Mouse (Mus musculus): ENCODE measurements around the gene Tnfsfm13. TPM values are rescaled to one million over a fixed set of nuclear protein-coding genes. Genes with fewer than 3 reads are reported as not detected.

The Tnfsfm13 gene
- polyA plus RNA-seq, 1 experiment from 2014 or later, result 0.60 TPM

DNA sequence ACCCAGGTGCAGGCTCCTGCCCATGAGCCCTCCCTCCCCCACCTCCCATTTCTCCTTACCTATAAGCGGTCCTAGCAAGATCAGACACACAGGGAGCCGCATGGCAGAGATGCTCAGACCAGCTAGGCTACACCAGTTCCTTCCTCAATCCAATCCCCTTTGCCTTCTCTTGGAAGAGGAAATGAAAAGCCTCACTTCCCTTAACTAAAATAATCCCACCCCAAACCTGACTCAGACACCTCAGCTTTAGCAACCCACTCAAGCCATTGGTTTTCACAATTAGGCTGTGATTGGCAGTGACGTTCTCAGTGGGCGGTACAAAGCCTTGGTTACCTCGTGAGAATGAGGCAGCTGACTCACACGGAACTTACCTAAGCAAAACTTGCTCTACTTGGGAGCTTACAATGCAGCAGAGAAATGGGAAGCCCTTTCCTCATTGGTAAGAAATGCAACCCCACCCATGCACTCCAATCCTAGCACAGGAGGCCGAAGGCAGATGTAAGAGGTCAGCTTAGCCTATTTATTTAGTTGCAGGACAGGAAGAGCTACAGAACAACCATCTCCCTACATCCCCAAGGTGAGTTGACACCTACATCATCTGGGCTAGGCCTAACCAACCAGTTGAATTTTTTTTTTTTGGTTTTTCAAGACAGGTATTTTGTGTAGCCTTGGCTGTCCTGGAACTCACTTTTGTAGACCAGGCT, 29.8 kb downstream of the Tnfsfm13 start, which contains the start of gene Cd68:
TSS of gene Cd68 (minus strand) at position 193 of the 704 bp plus-strand sequence.
- 35% methylated on average over 7 of the region's 7 CpGs for WGBS
- no peaks in the 10 kb centered on the region for H3K27me3 ChIP-seq (ENCODE audit: control insufficient read depth, insufficient read depth, low read length)
- peaks cover 40% of the 10 kb centered on the region for H3K36me3 ChIP-seq (ENCODE audit: control insufficient read depth, insufficient read depth, low read length)
- ATAC-seq (replicated peaks; ENCODE audit: low FRiP score) (no peak), DNase-seq (ENCODE audit: low spot score) (no peak)
- H3K4me2 ChIP-seq (ENCODE audit: low read depth, low read length, severe bottlenecking), result peak within 1 kb of the TSS; percentile 12; the same call in 1 of the 2 replicates
- no peak within 1 kb of the TSS for H3K27ac ChIP-seq (ENCODE audit: low read depth, low read length)
- no peaks in the 10 kb centered on the region for H3K9me3 ChIP-seq (ENCODE audit: control insufficient read depth, low read length)
- no peak within 1 kb of the TSS for H3K4me3 ChIP-seq (ENCODE audit: low read depth, low read length)
- H3K4me1 ChIP-seq (replicated peaks; ENCODE audit: control insufficient read depth, insufficient read depth, low read length), result peaks cover 17% of the 10 kb centered on the region; the same call in 1 of the 2 replicates
- no peak within 1 kb of the TSS for H3K9ac ChIP-seq (ENCODE audit: low read length)

DNA sequence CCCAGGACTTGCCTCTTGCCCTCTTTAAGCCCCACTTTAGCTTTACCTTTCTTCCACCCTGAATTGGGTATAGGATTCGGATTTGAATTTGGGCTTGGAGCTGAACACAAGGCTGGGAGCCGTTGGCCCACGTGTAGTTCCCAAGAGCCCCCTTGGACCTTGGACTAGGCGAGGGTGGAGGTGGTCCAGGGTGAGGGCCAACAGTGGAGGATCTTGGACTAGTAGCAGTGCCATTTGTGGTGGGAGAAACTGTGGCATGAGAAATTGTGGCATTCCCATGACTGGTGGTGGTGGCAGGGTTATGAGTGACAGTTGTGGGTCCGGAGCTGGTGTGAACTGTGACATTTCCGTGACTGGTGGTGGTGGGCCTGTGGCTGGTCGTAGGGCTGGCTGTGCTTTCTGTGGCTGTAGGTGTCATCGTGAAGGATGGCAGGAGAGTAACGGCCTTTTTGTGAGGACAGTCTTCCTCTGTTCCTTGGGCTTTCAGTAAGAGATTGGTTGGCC, 30.4 kb downstream of the Tnfsfm13 start:
- WGBS, result 80% methylated on average over 9 of the region's 9 CpGs
- H3K27me3 ChIP-seq (ENCODE audit: control insufficient read depth, insufficient read depth, low read length), result no peaks in the 10 kb centered on the region
- H3K9ac ChIP-seq (ENCODE audit: low read length), result no peak overlapping the region
- H3K36me3 ChIP-seq (ENCODE audit: control insufficient read depth, insufficient read depth, low read length), result peaks cover 40% of the 10 kb centered on the region
- no peaks in the 10 kb centered on the region for H3K9me3 ChIP-seq (ENCODE audit: control insufficient read depth, low read length)
- ATAC-seq (replicated peaks; ENCODE audit: low FRiP score) (no peak), DNase-seq (ENCODE audit: low spot score) (no peak)
- H3K4me2 ChIP-seq (ENCODE audit: low read depth, low read length, severe bottlenecking), result no peak overlapping the region
- no peak overlapping the region for H3K4me3 ChIP-seq (ENCODE audit: low read depth, low read length)
- H3K4me1 ChIP-seq (replicated peaks; ENCODE audit: control insufficient read depth, insufficient read depth, low read length), result peaks cover 17% of the 10 kb centered on the region; the same call in 1 of the 2 replicates
- no peak overlapping the region for H3K27ac ChIP-seq (ENCODE audit: low read depth, low read length)

DNA sequence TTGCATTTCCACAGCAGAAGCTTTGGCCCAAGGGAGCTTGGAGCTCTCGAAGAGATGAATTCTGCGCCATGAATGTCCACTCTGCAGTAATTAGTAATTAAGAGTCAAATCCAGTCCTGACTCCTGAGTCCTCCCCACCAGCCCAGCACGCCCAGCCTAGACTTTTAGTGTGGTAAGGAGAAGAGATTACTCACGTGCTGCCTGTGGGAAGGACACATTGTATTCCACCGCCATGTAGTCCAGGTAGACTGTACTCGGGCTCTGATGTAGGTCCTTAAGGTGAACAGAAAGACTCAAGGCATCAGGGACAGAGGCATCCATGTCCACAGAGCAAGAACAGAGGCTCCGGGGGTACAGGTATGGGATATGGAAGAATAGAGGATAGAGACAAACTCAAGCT, 31.1 kb downstream of the Tnfsfm13 start:
- DNase-seq (ENCODE audit: low spot score) (no peak), ATAC-seq (replicated peaks; ENCODE audit: low FRiP score) (no peak)
- H3K27me3 ChIP-seq (ENCODE audit: control insufficient read depth, insufficient read depth, low read length), result no peaks in the 10 kb centered on the region
- H3K9ac ChIP-seq (ENCODE audit: low read length), result no peak overlapping the region
- H3K27ac ChIP-seq (ENCODE audit: low read depth, low read length), result no peak overlapping the region
- H3K4me1 ChIP-seq (replicated peaks; ENCODE audit: control insufficient read depth, insufficient read depth, low read length), result peaks cover 11% of the 10 kb centered on the region; the same call in 1 of the 2 replicates
- H3K36me3 ChIP-seq (ENCODE audit: control insufficient read depth, insufficient read depth, low read length), result peaks cover 35% of the 10 kb centered on the region
- no peak overlapping the region for H3K4me2 ChIP-seq (ENCODE audit: low read depth, low read length, severe bottlenecking)
- no peaks in the 10 kb centered on the region for H3K9me3 ChIP-seq (ENCODE audit: control insufficient read depth, low read length)
- H3K4me3 ChIP-seq (ENCODE audit: low read depth, low read length), result no peak overlapping the region
- WGBS, result 94% methylated on average over 7 of the region's 7 CpGs

DNA sequence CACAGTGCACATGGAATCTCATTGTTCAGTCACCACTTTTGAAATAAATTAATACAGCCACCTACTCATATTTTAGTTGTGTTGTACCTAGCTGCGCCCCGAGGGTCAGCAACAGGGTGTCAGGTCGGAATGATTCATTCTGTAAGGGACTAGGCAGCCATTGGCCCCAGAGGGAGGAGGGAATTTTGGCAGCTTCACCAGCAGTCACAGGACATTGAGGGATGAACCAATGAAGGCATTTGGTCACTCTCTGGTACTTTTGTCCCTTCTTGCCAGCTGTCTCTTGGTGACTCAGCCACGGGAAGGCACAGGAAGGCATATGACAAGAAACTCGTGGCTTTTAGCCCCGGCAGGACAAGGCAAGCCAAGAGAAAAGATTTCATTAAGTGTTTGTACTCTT, 32.1 kb downstream of the Tnfsfm13 start:
- no peak overlapping the region for H3K27ac ChIP-seq (ENCODE audit: low read depth, low read length)

DNA sequence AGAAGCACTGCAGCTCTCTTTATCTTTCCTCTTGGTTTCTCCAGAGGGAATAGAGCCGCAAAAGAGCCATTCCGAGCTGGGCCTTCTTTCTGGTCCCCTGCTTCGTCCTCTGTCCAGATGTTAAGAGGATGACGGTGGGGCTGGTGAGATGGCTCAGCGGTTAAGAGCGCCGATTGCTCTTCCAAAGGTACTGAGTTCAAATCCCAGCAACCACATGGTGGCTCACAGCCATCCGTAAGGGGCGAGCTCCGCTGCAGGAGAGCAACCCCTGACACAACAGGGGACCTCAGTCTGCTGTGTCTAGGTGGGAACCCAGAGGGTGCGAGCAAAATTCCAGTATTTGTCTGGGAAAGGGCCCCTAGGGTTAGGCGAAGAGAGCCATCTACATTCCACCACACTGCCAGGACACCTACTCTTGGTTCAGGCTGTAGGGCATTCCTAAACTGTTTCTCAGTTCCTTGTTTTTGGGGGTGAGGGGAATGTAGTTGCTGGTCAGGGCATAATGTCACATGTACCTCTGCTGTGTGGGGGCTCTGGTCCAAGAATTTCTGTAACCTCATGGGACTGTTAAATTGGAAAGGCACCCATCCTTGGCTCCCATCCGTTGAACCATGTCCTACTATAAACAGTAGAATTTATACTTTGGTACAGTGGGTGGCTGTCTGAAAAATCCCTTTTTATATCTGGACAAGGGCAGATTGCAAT, 32.8 kb downstream of the Tnfsfm13 start:
- peak overlapping the region; percentile 47 for H3K4me3 ChIP-seq (ENCODE audit: low read depth, low read length)
- peaks cover 23% of the 10 kb centered on the region for H3K36me3 ChIP-seq (ENCODE audit: control insufficient read depth, insufficient read depth, low read length)
- 70% methylated on average over 13 of the region's 13 CpGs for WGBS
- ATAC-seq (replicated peaks; ENCODE audit: low FRiP score) (peak; percentile 42), DNase-seq (ENCODE audit: low spot score) (no peak)
- peak overlapping the region; percentile 78 for H3K9ac ChIP-seq (ENCODE audit: low read length)
- H3K9me3 ChIP-seq (ENCODE audit: control insufficient read depth, low read length), result no peaks in the 10 kb centered on the region
- H3K4me1 ChIP-seq (replicated peaks; ENCODE audit: control insufficient read depth, insufficient read depth, low read length), result peaks cover 10% of the 10 kb centered on the region; the same call in 1 of the 2 replicates
- H3K4me2 ChIP-seq (ENCODE audit: low read depth, low read length, severe bottlenecking), result peak overlapping the region; percentile 52
- H3K27me3 ChIP-seq (ENCODE audit: control insufficient read depth, insufficient read depth, low read length), result no peaks in the 10 kb centered on the region
- H3K27ac ChIP-seq (ENCODE audit: low read depth, low read length), result peak overlapping the region; percentile 96

More for the DNA sequence above, 32.1 kb downstream of the Tnfsfm13 start:
- DNase-seq (ENCODE audit: low spot score), result no peak
- Histone ChIP-seq H3K9ac (ENCODE audit: low read length) (no peak overlapping the region), H3K27me3 (ENCODE audit: control insufficient read depth, insufficient read depth, low read length) (no peaks in the 10 kb centered on the region), H3K36me3 (ENCODE audit: control insufficient read depth, insufficient read depth, low read length) (peaks cover 26% of the 10 kb centered on the region), H3K4me2 (ENCODE audit: low read depth, low read length, severe bottlenecking) (no peak overlapping the region), H3K4me3 (ENCODE audit: low read depth, low read length) (no peak overlapping the region), H3K9me3 (ENCODE audit: control insufficient read depth, low read length) (no peaks in the 10 kb centered on the region), H3K4me1 (replicated peaks; ENCODE audit: control insufficient read depth, insufficient read depth, low read length) (peaks cover 10% of the 10 kb centered on the region; the same call in 1 of the 2 replicates)
- WGBS, result 87% methylated on average over 6 of the region's 6 CpGs
- ATAC-seq (replicated peaks; ENCODE audit: low FRiP score), result no peak

DNA sequence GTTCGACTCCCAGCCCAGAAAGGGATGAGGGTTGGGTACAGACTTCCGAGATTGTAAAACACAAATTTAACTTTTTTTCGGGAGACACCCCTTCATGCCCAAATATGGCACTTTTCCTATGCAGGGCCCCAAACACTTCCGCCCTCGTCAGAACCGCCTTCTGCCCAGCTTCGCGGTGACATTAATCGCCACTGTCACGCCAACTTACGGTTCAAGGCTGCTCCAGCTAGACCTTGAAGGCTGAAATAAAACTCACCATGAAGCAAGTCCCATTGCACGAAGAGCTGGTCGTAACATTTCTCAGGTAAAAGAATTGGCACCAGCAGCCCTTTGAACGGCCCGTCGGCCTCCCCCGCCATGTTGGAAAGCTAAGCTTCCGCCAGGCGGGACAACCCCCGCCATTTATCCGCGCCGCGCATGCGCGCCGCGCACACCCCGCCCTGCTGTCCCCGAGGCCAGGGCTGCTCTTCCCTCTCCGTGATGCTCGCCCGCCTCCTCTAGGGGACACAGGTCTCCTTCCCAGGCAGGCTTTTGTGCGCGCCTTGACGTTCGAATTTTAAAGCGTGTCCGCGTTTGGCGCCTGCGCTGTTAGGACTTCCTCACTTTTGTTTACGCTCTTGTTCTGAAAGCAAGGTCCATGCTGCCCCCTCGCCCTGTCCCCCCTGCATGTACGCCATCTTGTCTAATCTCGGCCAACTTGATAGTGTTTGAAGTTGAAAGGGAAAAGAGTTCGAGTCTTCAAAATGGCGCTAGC, 33.5 kb downstream of the Tnfsfm13 start, which contains the start of gene Mpdu1:
TSS of gene Mpdu1 (minus strand) at position 430 of the 754 bp plus-strand sequence.
- Histone ChIP-seq H3K27me3 (ENCODE audit: control insufficient read depth, insufficient read depth, low read length) (no peaks in the 10 kb centered on the region), H3K4me1 (replicated peaks; ENCODE audit: control insufficient read depth, insufficient read depth, low read length) (peaks cover 10% of the 10 kb centered on the region; the same call in 1 of the 2 replicates), H3K27ac (ENCODE audit: low read depth, low read length) (peak within 1 kb of the TSS; percentile 96), H3K9me3 (ENCODE audit: control insufficient read depth, low read length) (no peaks in the 10 kb centered on the region), H3K4me2 (ENCODE audit: low read depth, low read length, severe bottlenecking) (peak within 1 kb of the TSS; percentile 52), H3K9ac (ENCODE audit: low read length) (peak within 1 kb of the TSS; percentile 78), H3K36me3 (ENCODE audit: control insufficient read depth, insufficient read depth, low read length) (peaks cover 18% of the 10 kb centered on the region), H3K4me3 (ENCODE audit: low read depth, low read length) (peak within 1 kb of the TSS; percentile 47)
- WGBS, result under 1% methylated on average over 48 of the region's 48 CpGs
- ATAC-seq (replicated peaks; ENCODE audit: low FRiP score) (peak; percentile 95), DNase-seq (ENCODE audit: low spot score) (peak; percentile 97)

DNA sequence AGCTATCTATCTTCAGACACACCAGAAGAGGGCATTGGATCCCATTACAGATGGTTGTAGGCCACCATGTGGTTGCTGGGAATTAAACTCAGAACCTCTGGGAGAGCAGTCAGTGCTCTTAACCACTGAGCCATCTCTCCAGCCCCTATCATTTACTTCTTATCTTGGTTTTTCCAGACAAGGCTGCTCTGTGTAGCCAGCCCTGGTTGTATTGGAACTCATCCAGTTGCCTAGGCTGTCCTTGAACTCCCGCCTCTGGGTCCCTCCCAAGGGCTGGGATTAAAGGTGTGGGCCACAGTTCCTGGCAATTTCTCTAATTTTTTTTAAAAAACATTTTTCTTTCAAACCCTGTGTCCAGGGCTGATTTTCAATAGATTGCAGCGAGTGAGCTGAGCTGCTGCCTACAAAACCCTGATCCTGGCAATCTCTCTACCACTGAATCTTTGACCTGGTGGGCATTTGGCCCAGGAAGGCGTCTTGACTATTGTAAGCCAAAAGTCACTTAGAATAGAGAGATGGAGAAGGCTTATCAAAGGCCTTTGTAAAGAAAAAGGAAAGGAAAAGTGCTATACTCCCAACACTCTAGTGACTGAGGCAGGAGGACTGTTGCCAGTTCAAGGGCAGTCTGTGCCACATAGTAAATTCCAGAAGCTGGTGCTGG, 34.5 kb downstream of the Tnfsfm13 start:
- H3K9me3 ChIP-seq (ENCODE audit: control insufficient read depth, low read length), result no peaks in the 10 kb centered on the region
- no peak for ATAC-seq (replicated peaks; ENCODE audit: low FRiP score)
- peak overlapping the region; percentile 78; the same call in 1 of the 2 replicates for H3K9ac ChIP-seq (ENCODE audit: low read length)
- H3K27ac ChIP-seq (ENCODE audit: low read depth, low read length), result peak overlapping the region; percentile 96
- WGBS, result 90% methylated on average over 3 of the region's 3 CpGs
- peaks cover 15% of the 10 kb centered on the region for H3K36me3 ChIP-seq (ENCODE audit: control insufficient read depth, insufficient read depth, low read length)
- peak overlapping the region; percentile 52 for H3K4me2 ChIP-seq (ENCODE audit: low read depth, low read length, severe bottlenecking)
- DNase-seq (ENCODE audit: low spot score), result no peak
- H3K27me3 ChIP-seq (ENCODE audit: control insufficient read depth, insufficient read depth, low read length), result no peaks in the 10 kb centered on the region
- peak overlapping the region; percentile 47 for H3K4me3 ChIP-seq (ENCODE audit: low read depth, low read length)
- H3K4me1 ChIP-seq (replicated peaks; ENCODE audit: control insufficient read depth, insufficient read depth, low read length), result peaks cover 10% of the 10 kb centered on the region; the same call in 1 of the 2 replicates

Measured in forebrain, embryonic 11.5 days (tissue).